Mouse (Mus musculus) embryo, embryonic 11.5 days (tissue): ENCODE measurements around the gene Rabgap1l.

Experiments used
- DNase-seq: peaks from one replicate; pipeline ENCODE4 v3.0.0-alpha.2; 2012; ENCODE audit warnings: low read depth, low spot score

Gene Rabgap1l

DNA sequence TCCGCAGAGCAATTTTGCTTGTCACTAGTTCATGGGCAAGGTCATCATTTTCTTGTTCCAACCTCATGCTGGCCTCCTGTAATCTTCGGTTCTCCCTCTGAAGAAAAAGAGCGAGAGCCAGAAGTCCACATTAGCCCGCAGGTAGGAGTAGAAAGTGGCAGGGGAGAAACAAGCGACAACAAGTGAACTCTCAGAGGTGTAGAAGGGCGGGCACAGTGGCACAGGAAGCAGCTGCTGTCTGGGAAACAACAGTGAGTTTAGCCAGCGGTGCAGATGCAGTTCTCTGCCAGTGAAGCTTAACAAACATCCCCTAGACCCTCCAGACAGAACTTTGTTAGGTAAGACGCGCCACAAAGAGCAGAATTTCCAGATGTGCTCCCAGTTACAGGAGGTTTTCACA, 545.5 kb downstream of the Rabgap1l start:
- DNase-seq, result no peak

DNA sequence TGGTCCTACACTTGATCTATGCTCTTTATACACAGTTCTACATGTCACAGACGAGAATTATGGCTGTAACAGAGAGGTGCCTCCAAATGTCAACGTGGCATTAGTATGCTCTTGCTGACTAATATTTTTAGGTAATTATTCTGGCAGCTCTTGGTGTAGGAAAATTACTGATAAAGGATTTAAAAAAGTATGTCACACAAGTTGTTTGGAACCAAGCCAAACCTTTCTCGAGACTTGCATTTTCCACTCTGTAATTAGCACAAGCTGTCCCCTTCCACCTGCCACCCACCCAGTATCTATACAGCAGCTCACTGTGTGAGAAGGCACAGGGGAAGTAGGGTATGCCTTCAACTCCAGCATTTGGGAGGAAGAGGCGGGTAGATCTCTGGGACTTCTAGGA, 546.2 kb downstream of the Rabgap1l start:
- no peak for DNase-seq

DNA sequence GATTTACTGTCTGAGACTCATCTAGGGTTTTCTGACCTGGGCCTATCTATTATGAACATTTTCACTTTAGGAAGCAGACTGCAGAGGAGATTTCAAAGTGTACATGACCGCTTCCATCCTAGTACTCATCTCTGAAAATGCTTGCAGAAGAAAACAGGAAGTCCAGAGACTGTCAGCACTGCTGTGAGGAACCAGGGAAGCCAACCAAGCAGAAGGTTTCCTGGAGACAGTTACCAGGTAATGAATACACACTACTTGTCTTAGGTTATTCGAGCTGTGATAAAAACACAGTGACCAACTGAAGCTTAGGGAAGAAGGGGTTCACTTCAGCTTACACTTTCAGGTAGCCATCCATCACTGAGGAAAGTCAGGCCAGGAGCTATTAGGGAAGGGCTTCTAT, 547.1 kb downstream of the Rabgap1l start:
- no peak for DNase-seq

DNA sequence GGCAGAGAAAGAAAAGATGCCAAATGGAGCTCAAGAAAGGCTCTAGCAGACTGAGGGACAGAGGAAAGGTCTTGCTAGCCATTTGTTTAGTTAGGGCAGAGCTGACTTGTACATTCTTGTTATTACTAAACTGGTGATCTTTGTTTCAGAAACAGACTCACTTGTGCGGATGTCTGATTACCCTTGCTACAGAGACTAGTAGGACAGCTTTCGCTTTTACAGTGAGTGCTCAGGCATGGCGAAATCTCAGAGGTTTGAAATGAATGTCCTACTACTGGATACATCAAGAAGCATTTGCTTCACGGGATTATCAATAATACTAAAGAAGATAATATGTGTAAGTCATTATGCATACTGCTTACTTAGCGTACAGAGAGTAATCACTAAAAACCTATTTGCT, 548.3 kb downstream of the Rabgap1l start:
- DNase-seq, result no peak

DNA sequence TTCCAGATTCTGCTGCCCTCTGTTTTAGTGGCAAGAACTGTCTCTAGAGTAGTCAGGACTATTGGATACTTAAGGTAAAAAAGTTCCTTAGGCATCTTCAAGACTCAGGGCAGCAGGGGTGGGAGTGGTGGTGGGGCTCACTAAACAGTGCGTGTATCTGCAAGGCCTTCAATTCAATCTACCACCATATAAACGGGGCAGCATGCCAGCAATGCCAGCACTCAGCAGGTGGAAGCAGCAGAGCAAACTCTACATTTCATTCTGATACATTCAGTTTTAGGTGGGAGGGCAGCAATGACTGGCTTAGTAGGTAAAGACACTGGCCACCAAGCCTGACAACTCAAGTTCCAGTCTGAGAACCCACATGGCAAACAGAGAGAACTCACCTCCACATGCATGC, 552.9 kb downstream of the Rabgap1l start:
- no peak for DNase-seq

DNA sequence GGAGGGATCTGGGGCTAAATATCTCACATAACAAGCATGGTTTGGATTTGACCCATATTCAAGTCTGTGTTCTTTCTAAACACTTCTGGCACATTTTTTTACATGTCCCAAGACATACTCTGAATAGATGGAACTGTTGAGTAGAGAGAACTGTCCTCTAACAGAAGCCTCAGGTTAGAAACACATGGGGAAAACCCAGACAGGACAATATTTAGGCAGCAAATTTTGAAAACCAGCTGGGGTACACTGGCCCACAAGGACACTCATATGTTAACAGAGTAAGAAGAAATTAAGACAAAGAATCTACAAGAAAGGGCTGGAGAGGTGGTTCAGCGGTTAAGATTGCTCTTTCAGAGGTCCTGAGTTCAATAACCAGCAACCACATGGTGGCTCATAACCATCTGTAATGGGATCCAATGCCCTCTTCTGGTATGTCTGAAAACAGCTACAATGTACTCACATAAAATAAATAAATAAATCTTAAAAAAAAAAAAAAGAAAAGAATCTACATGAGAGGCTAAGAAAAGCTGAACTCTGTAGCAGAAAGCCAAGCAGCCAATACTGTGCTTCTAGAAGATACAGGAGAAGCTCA, 554.1 kb downstream of the Rabgap1l start:
- DNase-seq, result no peak

DNA sequence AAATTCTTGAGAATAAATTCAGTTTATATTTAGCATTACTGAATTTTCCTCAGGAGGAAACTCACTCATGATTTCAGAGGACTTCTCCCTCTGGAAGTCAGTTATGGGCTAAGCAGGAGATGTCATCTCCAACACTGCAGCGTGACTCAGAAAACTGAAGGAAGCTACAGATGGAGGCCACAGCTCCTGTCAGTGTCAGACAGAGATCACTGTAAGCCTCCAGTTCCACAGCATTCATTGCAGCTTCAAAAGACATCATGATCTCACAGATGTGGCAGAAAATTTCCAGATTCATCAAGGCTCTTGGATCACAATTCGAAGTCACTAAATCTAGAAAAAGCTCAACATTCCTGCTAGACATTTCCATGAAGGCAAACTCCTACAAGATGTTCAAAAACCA, 555.0 kb downstream of the Rabgap1l start:
- DNase-seq, result no peak

DNA sequence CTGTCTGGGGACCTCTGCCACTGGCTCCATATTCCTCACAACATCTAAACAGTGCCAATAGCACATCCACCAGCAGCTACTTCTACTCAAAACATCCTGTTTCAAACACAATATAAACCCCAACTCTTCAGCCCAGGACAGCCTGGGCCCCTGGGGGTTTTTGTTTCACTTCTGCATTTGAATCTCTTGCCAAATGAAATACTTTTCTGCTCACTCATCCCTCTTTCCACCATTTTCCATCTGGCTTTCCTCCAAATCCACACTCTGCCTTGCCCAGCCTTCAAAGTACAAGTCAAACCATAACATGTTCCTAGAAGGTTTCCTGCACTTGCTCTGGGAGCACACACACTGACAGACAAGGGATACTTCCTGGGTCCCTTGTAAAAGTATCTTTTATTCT, 559.1 kb downstream of the Rabgap1l start:
- no peak for DNase-seq

DNA sequence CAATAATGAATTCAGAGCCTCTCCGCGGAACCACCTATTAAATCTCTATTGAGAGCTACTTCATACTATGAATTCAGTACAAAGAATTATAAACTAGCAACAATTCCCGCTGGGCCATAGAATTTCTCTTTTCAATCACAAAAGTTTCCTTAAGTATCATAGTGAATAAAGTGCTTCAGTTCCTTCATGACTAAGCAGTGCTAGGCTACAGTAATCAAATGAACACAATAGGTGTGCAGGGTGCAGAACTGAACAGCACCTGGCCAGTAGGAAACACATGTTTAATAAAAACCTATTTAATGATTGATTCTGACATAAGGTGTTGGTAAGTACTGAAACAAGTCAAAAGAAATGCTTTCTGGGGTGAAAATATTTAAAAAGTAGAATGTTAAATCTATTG, 560.9 kb downstream of the Rabgap1l start:
- DNase-seq, result no peak

DNA sequence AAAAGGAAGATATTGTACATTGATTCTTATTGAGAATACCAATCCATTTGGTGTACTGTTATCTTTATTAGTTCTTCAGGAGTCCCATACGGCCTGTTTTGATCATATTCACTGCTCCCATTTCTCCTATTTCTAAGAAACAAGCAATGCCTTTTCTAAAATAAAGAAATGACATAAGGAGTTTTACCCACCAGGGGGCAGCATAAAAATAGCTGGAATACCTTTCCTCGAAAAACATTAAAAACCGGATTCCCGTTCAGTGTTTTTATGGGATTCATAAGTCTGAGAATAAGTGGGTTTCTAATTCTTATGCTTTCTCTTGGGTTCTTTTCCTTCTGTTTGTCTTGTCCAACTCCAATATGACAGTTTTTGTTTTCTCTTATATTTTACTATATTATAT, 562.0 kb downstream of the Rabgap1l start:
- no peak for DNase-seq

DNA sequence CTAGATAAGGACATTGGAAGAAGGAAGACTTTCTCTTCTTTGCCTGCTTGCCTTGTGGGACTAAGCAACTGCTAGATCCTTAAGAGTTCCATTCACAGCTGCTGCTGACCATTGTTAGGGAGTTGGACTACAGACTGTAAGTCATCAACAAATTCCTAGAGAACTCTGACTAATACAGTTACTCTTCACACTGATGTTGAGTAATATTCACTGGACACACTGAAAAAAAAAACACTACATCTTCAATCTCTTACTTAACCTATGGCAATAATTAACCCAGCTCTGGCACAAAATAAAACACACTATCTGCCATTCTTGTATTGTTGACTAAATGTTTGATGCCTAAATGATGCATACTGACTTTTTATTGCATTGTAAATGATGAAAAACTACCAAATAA, 565.2 kb downstream of the Rabgap1l start:
- no peak for DNase-seq

DNA sequence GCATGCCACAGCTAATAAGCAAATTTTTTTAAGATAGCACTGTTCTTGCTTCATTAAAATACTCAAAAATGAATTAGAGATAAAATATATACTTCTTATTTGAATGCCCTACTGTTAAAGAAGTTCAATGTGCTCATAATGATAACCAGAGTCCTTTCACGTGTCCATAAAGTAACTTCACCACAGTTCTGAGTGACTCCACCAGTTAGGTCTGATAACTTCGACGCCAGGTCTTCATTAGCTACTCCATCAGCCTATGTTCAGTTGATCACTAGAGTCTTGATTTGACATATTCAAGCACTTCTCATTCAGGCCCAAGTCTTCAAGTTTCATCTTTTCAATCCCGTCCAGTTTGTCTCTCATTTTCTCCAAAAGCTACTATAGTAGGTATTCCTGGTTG, 565.8 kb downstream of the Rabgap1l start:
- no peak for DNase-seq

DNA sequence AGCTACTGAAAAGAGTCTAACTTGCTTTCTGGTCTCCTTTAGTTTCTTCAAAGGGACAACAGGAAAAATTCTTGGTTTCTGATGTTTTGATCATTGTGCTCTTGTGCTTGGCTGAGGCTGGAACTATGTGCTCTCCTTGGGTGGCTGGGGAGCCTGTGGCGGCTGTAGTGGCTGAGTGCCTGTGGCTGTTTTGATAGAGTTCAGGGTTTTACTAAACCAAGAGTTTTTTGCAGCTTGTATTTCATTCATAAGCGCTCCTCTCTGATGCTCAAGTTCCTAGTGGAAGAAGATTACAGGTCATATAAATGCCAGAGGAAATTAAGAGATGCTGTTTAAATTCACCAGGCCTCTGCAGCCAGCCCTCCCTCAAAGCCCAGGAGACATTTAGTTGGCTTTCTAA, 568.9 kb downstream of the Rabgap1l start:
- no peak for DNase-seq

DNA sequence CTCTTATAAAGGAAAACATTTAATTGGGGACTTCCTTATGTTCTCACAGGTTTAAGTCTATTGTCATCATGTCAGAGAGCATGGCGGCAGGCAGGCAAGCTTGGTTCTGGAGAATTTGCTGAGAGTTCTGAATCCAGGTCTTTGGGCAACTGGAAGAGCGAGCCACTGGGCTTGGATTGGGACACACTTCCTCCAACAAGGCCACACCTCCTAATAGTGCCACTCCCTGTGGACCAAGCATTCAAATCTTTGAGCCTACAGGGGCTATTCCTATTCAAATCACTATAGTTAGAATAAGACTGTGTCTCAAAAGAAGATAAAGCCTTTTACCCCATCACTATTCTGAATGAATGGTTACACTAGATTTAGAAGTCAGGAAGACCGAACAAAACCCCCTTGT, 575.1 kb downstream of the Rabgap1l start:
- no peak for DNase-seq

DNA sequence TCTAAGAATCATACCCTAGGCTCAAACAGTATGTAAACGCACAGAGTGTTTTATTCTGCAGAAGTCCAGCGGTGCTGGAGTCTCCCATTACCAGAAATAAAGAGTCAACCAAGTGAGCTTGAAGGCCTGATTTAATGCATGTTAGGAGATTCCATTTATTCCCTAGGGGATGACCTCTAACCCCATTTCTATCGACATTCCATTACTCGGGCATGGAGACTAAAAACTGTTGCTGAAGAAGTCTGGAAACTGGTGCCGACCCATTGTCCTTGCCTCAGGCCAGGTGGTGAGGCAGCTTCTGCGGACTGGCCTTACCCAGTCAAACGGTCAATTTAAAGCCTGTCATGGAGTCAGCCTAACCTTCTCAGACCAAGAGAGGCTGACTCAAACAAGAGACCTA, 578.8 kb downstream of the Rabgap1l start:
- no peak for DNase-seq

DNA sequence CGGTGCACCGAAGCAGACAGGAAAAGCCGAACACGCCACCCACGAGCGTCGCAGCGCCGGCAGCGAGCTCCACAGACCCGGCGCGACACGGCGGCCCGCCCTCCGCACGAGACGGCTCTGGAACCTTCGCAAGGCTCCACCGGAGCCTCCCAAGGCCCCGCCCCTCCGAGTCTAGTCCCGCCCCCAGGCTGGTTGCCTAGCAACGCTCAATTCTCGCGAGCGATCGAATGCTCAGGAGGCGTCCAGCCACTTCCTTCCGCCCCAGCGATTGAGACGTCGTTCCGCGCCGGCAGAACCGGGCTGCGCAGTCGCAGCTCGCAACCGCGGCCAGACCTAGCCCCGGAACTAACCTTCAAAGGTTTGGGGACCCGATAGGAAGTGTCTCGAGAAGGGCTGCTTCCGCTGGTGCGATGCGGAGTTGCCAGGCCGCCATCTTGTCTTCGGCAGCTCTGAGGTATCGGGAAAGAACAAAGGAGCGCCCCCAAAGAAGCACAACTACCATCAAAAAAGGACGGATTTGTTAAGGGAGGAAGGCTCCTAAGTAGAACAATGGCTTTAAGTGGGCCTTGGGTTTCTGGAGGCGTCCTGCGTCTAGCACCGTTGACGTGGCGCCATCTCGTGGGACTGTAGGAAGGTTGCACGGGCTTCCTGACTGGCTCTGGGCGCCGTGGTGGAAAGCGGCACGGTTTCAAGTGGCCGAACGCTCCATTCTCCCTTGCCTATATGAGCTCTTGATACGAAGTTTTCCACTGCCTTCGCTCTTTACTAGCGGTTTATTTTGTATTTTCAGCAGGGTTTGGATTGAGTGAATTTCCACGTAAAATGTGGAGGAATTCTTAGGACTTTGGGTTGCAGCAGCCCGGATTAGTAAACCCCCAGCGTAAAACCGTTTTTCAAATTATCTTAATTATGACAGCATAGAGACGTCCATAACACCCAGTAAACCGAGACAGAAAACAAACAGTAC, 580.0 kb downstream of the Rabgap1l start, which contains the start of gene Cacybp:
TSS of gene Cacybp (minus strand) at position 173 of the 967 bp plus-strand sequence.
- DNase-seq, result peak; percentile 99

DNA sequence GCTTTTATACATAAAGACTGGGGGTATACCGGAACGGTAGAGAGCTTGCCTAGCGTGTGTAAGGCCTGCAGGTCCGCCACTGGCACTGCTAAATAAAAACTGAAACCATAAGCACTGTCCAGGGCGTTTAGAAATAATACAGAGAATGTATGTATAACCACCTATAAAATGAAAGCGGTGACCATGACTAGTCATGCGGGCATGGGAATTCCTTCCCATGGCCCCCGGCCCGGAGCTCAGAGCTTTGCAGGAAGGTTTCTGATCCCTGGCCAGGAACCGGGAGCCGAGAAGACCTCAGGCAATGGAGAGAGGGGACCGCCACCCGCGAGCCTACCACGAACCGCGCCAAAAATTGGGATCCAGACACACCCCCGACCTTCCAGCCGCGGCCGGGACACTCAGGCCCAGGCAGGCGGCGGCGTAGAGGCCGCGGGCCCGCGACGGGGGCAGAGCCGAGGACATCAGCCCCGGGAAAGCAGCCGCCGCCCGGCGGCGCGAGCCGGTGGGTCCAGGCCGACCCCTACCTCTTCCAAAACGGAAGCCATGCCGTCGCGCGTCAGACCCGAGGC, 580.8 kb downstream of the Rabgap1l start:
- no peak for DNase-seq

DNA sequence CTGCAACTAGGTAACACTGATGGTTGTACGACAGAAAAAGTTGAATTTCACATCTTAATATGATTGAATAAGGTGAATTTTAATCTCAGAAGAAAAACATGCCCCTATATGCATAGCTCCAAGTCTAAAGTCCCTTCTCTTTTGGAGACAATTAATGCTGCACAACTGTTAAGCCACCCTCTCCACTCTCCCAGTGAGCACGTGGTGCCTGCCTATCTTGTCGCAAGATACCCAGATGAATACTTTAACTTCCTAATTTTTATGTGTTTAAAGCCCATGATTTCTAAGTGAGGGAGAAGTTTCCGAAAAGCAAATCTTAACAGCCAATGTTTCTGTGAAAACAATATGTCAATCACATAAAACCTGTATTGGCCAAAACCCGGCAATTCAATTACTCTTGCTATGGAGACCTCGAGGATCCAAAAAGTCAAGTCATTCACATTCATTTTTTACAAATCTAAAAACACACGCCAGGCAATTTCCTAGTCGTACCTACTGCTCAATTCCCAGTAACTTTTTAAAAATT, 581.4 kb downstream of the Rabgap1l start:
- no peak for DNase-seq

DNA sequence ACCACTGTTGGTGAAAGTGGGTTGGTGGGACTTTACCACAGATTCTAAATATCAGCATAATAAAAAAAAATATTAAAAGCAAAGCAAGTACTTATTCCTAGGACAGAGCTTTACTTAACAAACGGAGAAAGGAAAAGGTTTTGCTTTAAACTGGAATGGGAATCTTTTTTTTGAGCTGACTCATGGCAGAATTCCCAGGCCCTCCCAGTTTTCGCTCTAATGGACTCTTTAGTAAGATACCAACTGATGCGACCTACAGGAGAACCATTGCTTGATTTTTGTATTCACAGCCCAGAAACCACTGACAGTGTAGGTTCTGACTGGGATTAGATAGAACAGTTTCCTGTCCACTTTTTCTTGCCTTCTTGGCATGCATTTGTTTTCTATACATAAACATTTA, 582.4 kb downstream of the Rabgap1l start:
- no peak for DNase-seq

DNA sequence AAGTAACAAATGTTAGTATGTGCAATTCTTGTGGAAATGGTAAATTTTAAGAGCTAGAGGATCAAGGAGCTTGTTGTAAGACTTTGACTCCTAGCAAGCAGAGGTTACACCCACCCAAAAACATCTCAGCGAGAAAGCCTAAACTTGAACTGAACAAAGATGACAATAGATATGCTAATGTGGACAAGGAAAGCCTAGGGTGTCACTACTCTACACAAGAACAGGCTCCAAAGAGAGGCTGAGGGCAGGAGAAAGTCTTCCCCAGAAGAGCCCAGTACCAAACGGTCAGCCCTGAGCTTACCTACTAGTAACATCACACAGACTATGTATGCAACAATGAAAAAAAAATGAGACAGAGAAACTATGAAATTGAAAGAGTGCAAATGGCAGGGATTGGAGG, 583.2 kb downstream of the Rabgap1l start:
- no peak for DNase-seq

DNA sequence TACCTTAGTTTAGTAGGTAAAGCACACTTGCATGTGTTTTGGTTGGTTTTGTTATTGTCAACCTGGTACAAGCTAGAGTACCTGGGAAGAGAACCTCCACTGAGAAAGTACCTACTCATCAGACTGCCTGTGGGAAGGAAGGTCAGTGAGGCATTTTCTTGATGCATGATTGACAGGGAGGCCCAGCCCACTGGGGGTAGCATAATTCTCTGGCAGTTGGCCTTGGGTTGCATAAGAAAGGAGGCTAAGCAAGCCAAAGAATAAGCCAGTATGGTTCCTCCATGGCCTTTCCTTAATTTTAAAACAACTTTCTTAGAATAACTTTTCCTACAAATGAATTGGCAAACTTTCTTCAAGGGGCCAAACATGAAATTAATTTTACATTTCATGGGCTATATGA, 587.5 kb downstream of the Rabgap1l start:
- no peak for DNase-seq

DNA sequence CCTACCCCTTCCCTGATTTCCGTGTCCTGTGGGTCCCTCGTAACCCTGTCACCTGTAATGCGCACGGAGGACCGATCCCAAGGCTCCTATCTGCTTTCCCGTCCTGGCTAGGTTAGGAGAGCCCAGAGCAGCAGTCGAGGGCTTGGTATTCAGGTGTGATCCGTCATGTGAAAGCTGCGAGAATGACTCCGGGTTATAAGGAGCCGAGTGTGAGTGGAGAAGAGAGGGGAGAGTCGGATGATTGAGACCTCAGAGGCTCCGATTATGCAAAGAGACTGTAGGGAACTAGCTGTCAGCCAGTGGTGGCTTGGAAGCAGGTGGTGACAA, 597.7 kb downstream of the Rabgap1l start:
- DNase-seq, result no peak
